Mouse (Mus musculus) megakaryocyte progenitor cell, adult 5-6 weeks (primary cell): ENCODE measurements around the gene Magi3. TPM values are rescaled to one million over a fixed set of nuclear protein-coding genes. Genes with fewer than 3 reads are reported as not detected.

Experiments used
- ATAC-seq: replicated peaks from 2 replicates; pipeline ENCODE4 v1.8.0; 2016; ENCODE audit warnings: mild to moderate bottlenecking, moderate TSS enrichment, inconsistent platforms; ENCODE audit not compliant: poor library complexity
- total RNA-seq, 2 experiments: library from RNA; stranded (forward) in 1 of 2; stranded (reverse) in 1 of 2; fragments of 157-497, 149-512 nt in 1 of 2; fragments of 200-1000 nt in 1 of 2; gene quantifications; 2 replicates each; pipeline versions ENCODE4 v1.2.3 to v1.2.4; 2015 to 2017

Gene Magi3
- total RNA-seq, 2 experiments from 2014 or later = 4.7 to 10.3 TPM

DNA sequence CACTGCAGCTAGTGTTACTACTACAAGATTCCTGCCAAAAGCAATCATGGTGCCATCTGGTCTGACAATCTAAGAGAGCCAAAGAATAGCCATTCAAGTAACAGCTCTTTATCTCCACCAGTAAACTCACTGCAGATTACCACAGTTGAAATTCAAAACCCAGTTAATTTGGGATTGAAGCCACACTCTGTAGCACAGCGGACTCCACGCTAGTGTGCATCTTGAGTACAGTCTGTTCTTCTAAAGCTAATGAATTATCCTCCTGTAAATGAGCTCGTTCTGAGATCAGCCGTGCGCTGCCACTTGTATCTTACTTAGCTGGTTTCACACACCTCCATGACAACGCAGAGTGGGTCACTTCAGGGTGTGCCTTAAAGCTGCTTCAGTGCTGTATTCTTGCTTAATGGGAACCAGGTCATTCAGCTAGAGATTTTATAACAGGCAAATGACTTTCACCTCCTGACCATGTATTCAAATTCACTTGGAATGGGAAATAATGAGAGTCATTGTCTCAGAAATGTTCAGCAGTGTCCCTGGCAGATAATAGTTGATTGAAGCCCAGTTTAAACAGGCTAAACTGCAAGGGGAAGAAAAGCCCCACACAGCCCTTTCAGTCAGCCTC is 161.1 kb downstream of the Magi3 start:
- no peak for ATAC-seq

DNA sequence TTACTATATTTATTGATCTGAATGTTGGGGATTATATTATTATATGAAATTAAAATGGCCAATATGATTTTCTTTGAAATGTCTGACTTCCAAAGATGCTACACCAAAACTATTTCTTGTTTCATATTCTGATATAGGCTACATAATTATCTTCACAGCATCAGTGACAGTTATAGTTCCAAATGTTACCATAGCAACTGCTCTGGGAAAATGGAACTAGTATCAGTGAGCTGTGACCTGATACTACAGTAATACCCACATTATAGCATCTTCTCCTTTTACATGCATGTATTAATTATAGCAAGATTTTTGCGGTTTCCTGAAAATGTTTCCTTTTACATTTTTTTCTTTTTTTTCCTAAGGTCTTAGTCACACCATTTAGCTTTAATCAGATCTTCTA is 187.4 kb downstream of the Magi3 start:
- no peak for ATAC-seq

DNA sequence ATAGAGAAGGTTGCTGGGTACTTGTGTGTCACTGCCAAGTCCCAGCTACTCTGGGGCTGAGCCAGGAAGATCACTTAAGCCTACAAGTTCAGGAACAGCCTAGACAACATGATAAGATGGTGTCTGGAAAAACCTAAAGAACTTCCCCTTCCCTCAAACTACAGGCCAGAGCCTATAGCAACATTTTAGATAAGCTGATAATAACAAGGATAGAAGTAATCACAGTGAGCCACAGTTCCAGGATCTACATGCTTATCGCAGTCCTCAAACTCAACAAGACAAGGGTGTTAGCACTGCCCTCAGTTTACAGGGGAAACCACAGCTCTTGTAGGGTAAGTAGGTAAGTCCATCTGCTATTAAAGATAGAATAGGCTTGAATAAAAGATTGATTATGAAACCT is 188.1 kb downstream of the Magi3 start:
- ATAC-seq = peak; percentile 75

DNA sequence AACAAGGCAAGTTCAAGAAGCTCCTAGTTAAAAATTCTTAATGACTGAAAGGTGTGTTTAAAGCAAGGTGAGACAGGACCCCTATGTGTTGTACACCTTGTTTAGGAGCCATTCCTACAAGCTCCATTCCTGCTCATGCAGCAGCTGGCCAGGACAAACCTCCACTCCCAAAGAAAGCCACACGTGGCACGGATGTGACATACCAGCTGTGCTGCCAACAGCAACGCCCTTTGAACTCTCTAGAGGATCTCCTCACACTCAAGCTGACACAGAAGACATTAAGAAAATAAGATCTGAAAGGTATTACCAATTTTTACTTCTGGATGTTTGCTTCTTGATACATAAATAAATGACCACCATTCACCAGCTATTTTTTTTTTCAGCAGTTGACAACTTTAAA is 193.2 kb downstream of the Magi3 start:
- no peak for ATAC-seq

DNA sequence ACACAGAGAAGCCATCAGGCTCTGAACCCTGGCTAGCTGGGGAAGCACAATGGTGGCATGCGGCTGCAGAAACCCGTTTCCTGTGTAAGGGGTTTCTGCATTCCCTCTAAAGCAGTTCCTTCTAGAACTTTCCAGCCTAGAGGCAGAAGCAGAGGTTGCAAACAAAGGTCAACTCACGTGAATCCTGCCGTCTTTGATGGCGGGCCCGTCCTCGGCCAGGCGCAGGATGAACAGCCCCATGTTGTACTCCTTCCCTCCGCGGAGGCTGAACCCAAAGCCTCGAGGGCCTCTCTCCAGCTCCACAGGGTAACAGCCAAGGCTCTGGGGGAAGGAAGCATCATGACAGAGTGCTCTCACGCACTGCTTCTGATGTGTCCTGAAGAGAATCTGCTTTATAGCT is 200.1 kb downstream of the Magi3 start:
- ATAC-seq = no peak

DNA sequence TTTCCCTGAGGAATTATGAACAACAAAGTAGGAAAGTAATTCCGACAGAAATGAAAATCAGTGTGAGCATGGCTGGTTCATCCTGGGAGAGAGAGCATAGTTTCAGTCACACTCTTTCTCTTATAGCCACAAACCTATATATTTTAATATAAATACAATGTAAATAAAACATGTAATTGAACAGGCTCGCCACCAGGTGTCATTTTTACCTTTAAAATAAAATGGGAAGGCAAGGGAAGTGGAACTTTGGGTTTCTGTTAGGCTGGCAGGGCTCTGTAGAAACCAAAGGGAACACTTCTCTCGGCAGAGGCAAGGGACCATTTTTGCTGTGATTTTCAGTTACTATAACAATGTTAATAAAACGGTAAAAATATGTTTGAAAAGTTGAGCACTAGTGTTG is 200.7 kb downstream of the Magi3 start:
- peak; percentile 54 for ATAC-seq

DNA sequence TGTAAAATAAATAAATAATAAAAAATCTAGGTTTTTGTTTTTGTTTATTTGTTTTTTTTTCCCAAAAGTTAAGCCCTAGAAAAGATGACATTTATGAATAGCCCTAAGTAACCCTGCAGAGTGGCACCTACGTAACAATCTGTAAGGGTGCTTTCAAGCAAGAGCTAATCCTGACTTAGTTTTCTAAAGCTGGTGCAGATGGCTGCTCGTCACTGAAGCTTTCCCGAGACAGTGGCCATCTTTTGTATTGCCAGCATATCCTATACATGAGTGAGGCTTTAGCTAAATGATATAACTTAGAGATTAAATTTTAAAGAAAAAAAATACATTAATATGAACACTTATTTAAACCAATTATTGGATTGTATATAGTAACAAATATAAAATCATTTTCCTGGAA is 202.2 kb downstream of the Magi3 start:
- ATAC-seq = no peak

DNA sequence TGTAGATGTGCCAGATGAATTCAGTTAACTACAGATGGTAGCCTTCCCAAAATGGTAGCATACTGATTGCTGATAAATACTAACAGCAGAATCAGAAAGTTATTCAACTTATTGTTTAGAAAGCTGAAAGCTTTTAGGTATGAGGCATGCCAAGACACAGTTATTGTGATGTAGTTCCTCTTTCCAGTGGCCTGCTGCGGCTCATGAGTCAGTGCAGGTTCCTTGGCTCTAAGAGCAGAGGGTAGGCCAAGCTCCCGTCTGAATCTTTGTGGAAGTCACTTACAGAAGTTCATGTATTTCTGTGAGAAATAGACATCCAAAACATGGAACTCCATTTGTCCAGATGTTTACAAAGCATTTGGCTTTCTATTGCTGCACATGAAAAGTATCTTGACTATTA is 208.2 kb downstream of the Magi3 start:
- peak; percentile 58; the same call in 1 of the 2 replicates for ATAC-seq

DNA sequence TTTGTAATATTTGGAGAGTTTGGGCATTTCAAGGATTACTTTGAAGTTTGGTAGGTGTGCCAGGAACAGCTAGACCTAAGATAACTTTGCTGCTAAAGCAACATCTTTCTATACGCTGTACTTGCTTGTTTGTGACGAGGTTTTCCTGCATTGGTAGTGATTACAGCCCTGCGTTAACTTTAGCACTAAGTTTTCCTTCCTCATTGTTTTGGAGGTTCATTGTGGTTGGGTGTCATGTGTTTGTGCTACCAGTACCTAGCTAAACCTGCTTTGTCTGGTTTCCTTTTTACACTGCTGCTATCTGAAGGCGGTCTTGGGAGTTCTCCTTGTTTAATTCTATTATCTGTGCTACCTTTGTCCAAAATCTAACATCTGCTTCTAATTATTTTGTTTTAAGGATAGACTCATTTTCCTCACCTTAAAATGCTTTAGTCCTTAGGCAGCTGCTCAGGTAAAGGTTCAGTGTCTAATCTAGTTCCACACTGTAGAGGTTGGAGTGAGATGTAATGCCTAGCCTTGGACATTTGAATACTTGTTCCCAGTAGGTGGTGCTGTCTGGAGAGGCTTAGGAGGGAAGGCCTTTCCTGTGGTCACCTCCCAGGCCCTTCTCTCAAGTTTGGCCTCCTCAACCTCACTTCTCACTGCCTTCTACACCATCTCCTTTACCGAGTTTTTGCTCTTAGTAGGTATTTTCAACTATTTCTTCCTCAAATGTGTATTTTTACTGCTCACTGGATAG is 210.1 kb downstream of the Magi3 start:
- ATAC-seq = peak; percentile 50

DNA sequence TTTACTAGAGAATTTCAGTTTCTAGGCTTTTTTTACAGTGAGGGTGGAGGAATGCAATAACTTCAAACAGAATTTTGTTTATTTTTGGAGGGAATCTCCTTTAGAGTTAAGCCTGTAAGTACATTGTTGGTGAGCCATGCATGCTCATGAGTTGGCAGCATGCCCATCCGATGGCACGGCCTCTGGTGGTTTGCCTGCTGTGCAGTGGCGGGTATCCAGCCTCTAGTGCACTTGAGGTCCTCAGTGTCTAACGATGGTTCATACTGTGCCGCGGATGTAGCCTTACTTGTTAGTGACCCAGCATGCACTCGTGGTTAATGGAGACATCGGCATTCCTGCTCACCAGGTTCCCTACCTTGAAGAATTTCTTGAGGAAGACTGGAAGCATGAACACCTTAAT is 212.7 kb downstream of the Magi3 start:
- peak; percentile 77 for ATAC-seq

DNA sequence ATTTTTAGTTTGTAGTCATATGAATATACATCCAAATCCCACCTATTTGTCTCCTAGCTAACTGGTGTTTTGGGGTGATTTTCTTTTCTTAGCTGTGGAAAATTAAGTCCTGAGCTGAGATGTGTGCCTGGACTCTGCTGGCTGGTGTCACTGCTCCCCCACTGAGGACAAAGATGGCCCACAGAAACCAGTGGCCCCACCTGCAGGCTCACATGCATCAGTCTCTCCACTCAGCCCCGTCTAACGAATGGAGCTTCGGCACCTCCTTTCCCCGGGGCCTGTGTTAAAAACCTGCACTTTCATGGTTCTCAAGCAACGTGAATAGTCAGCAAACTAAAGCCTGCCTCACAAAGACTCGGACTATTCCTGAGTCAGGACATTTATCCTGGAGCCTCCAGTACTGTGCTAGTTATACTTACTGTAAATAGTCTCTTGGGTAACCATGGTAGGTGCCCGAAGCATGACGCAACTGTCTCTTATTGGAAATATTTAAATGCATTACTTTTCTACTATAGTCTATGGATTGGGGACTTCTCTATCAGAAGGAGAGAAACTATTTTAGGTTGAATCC is 213.2 kb downstream of the Magi3 start:
- no peak for ATAC-seq

DNA sequence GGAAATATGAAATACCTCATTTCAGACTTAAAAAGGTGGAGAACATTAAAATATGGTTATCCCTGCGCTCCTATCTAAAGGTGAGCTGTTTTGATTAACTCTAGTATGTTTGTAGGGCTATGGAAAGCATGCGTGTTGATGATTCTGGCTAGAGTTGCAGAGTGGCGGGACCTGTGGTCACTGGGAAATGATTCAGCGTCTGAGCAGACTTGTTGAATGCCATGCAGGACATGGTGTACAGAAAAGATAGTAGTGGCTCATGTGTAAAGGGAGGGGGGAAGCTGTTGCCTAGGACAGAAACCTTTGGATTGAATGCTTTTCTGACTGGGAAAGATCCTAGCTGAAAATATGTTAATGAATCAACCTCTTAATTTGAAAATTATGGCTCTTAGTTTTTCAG is 221.4 kb downstream of the Magi3 start:
- peak; percentile 46; the same call in 1 of the 2 replicates for ATAC-seq

DNA sequence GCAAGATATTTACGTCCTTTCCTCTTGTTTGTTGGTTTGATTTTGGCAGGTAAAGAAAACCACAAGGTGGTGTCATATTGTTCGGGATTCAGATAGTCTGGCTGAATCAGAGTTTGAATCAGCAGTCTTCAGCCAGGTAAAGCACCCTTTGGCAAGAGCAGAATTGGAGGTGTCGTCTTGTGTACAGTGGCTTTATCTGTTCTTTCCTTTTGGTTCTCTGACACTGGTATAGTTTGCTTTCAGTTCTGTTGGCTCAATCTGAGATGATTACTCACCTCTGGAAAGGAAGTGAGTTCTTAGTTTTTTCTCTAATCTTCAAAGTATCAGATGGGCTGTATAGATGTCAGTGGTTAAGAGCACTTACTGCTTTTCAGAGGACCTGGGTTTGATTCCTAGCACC is 228.9 kb downstream of the Magi3 start:
- ATAC-seq = no peak

DNA sequence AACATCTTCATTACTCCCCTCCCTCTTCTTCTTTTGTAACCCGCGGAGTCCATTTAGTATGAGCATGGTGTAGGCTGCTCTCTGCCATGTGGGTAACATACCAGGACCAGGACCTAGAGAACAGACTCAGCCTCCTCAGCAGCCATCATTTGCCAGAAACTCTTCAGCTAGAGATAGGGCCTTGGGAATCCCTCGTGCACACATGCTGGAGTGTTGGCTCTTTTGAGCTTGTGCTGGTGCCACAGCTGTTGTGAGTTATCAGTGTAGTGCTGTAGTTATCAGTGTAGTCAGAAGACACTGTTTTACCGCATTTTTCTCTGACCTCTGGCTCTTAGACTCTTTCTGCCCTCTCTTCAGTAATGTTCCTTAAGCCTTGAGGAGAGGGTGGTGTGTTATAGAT is 230.8 kb downstream of the Magi3 start:
- peak; percentile 58 for ATAC-seq

DNA sequence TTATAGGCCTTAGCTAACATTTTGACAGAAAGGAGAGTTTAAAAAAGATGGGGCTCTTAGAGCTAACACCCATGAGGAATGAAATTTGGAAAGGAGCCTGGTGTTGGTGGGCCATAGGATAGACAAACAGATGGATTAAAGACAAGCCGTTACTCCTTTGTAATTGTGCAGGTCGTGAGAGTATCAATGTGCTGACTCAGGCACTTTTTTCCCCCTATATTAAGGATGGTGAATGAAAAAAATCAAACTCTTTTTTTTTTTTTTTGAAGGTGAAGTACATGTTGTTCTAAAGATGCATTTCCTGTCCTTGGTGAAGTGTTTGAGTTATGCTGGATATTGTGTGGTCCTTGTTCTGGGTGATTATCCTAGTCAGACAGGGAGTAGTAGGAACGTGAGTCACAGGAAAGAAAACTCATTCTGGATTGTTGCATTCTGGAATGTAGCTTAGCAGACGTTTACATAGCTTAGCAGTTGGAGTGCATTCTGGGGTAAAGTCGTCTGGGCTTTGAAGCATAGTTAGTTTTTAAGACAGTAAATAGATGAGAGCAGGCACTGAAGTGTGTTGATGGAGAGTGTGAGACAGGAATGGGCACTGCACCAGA is 232.2 kb downstream of the Magi3 start:
- no peak for ATAC-seq

DNA sequence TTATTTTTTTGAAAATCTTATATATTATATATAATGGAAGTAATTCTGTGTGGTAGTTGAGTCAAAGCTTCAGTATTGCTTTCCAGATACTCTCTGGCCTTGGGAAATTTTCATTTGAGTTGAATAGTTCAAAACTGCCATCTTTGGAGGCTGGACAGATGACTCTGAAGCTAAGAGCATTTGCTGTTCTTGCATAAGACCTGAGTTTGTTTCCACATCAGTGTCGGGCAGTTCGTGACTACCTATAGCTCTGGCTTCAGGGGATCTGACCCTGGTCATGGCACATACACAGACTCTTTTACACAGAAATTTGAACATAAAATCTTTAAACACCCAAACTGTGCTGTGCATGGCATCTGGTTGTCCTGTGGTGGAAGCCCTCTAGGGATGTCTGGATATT is 235.0 kb downstream of the Magi3 start:
- ATAC-seq = no peak

DNA sequence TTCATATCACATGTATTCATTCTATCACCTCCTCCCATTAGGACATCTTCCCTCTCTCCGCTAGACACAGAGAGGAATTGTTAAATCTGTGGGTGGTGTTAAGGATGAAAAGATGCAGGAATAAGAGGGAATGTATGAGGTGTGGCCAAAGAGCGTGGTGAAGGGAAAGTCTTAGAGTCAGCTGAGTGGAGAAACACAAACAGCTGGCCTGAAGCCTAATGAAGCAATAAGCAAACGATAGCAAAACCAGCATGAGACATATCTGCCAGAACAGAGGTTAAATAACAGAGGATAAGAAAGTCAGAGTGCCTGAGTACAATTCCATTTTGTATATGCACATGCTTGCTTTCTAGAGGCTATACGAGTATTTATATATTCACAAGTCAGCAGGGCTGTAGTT is 235.6 kb downstream of the Magi3 start:
- no peak for ATAC-seq

DNA sequence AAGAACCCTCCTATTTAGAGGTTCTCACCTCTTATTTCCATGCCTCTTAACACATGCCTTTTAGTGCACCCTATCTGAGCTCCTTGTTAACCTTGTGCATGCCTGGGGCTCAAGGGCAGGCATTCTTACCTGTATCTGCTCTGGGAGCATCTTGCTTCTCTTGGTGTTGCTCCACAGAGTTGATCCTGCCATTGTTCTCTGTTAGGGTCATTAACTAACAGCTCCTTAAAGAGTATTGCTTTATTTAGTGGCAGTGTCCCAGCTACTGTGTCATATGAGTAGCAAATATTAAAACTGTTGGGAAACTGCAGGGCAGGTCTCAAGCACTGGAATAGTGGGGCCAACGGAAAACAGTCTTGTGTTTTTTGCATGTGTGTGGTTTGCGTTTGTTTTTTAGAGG is 249.0 kb downstream of the Magi3 start:
- no peak for ATAC-seq

DNA sequence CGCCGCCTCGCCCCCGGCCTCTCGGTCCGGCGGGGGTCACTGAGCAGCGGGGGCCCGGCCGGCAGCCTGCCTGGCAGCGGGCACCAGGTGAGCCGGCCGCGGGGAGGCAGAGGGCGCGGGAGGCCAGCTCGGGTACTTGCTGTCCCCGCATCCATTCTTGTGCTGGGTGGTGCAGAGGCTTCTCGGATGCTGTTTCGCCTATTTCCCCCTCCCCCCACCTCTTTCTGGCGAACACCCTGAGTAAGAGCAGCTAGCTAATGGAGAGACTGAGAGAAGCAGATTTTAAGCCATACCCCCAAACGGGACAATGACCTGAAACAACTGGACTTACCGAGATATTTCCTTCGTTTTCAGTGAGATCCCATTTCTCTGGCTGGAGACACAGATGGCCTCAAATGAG is 251.5 kb downstream of the Magi3 start:
- ATAC-seq = peak; percentile 18; the same call in 1 of the 2 replicates

DNA sequence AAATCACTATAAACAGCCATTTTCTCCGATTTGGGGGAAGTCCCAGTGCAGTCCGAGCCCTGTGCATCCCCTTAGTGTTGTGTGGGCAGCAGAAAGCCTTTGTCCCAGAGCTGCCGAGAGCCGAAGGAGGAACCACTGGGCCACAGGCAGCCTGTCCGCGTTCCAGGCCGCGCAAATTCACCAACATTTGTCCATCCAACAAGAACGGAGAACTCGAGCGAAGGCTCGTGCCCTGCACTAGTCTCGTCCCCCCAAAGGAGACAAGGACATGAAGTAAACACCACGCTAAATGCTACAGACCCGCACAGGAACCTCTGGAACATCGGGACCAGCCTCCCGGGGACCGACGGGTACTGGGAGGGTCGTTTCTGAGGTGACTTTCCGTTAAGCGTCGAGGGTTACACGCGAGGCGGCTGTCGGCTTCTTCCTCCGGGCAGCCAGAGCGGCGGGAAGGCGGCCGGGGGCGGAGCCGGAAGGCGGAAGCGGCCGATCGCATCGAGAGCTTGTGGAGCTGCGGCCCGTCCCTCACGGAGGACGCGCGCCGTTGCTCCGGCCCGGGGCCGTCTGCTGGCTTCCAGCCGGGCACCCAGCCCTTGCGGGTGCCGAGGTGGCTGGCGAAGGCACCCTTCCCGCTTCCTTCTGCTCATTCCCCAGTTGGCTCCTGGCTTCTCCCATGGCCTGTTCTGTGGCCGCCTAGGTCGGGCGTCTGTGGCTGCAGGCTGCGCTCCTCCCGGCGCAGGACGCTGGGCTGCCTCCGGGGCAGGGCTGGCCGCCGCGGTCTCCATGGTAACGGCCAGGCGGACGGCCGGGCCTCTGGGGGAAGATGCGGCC is 252.1 kb downstream of the Magi3 start, which contains the start of gene Phtf1:
Gene Phtf1, plus strand, starts transcription at position 250 of the 831 bp plus-strand sequence.
- ATAC-seq = peak; percentile 93

DNA sequence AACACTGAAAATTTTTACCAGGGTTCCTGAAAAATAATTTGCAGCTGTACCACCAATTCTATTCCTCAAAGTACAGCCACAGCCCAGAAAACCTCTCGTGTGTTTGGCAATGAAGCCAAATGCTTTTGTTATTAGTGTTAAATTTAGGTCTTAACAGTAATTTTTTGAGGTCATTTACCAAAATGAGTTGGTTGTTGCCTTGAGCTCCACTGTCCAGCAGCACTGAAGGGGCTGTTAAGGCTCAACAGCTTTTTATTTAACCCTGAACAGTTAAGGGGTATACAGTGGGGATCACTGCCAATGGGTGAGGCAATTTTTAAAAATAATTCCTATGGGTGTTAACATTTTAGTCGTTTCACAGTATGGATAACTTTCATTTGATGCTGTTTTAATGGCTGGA is 252.9 kb downstream of the Magi3 start:
- no peak for ATAC-seq
